Mouse (Mus musculus) midbrain, embryonic 16.5 days (tissue): ENCODE measurements around the gene Kcnq1. TPM values are rescaled to one million over a fixed set of nuclear protein-coding genes. Genes with fewer than 3 reads are reported as not detected.

Experiments
- ATAC-seq: fragments of 200-750 bp; cut with Nextera tagmentation; 2 replicates; pipeline ENCODE4 v1.8.0; 2017; ENCODE audit warnings: moderate TSS enrichment
- H3K27ac ChIP-seq: fragments of 300-500 bp; sonication (generic); 2 replicates; pipeline ENCODE4 v1.5.1; 2014; ENCODE audit warnings: mild to moderate bottlenecking, low read length, mixed read lengths
- H3K27me3 ChIP-seq: fragments of 300-500 bp; sonication (generic); 2 replicates; pipeline ENCODE4 v1.6.1; 2014; ENCODE audit warnings: low read depth, low read length, mixed read lengths; ENCODE audit not compliant: control insufficient read depth, insufficient read depth
- H3K36me3 ChIP-seq: fragments of 300-500 bp; sonication (generic); 2 replicates; pipeline ENCODE4 v1.6.1; 2014; ENCODE audit warnings: mild to moderate bottlenecking, low read length, moderate library complexity, mixed read lengths; ENCODE audit not compliant: control insufficient read depth, insufficient read depth
- H3K4me1 ChIP-seq: fragments of 300-500 bp; sonication (generic); 2 replicates; pipeline ENCODE4 v1.6.1; 2014; ENCODE audit warnings: mild to moderate bottlenecking, low read length, mixed read lengths; ENCODE audit not compliant: control insufficient read depth, insufficient read depth
- H3K4me2 ChIP-seq: fragments of 300-500 bp; sonication (generic); 2 replicates; pipeline ENCODE4 v1.6.1; 2014; ENCODE audit warnings: mild to moderate bottlenecking, low read length, mixed read lengths
- H3K4me3 ChIP-seq: fragments of 300-500 bp; sonication (generic); 2 replicates; pipeline ENCODE4 v1.5.1; 2014; ENCODE audit warnings: low read depth, mild to moderate bottlenecking, low read length, moderate library complexity, mixed read lengths
- H3K9ac ChIP-seq: fragments of 300-500 bp; sonication (generic); 2 replicates; pipeline ENCODE4 v1.6.1; 2014; ENCODE audit warnings: low read depth, low read length, mixed read lengths
- H3K9me3 ChIP-seq: fragments of 300-500 bp; sonication (generic); replicated peaks from 2 replicates; pipeline ENCODE4 v1.6.1; 2014; ENCODE audit warnings: mild to moderate bottlenecking, low read length, mixed read lengths; ENCODE audit not compliant: control insufficient read depth, poor library complexity, severe bottlenecking
- WGBS: fragments of 180-500 bp; shearing (Covaris S2); extraction: QIAGEN DNeasy Blood & Tissue Kit; methylation state at CpG from one replicate; pipeline ENCODE4 v1.1.7; 2014; 5-methylcytosine and 5-hydroxymethylcytosine counted together
- polyA plus RNA-seq: library from polyadenylated mRNA; unstranded; fragments of >200 nt; fragmentation: Nextera tagmentation; extraction: Ambion mirVana; gene quantifications from 2 replicates; pipeline ENCODE4 v1.2.1, GENCODE M21; 2015

Kcnq1 gene
- polyA plus RNA-seq, 1 experiment from 2014 or later: 1.1 TPM

- Histone ChIP-seq H3K27me3 (no peaks in the 10 kb centered on the region), H3K27ac (no peak overlapping the region), H3K9me3 (peaks cover 15% of the 10 kb centered on the region), H3K36me3 (0 out of 2 replicates have a peak, but pooled peaks cover 8% of the 10 kb centered on the region), H3K9ac (no peak overlapping the region), H3K4me2 (no peak overlapping the region), H3K4me3 (no peak overlapping the region), H3K4me1 (no peaks in the 10 kb centered on the region)
- WGBS: 83% methylated on average over 2 of the region's 2 CpGs
- ATAC-seq: no peak
These were observed 145.0 kb downstream of the Kcnq1 start for GRCm38 (mm10) chr7:143251206-143251605.

GRCm38 (mm10) chr7:143253126-143253871, 147.1 kb downstream of the Kcnq1 start:
- Histone ChIP-seq H3K9ac (no peak overlapping the region), H3K4me1 (no peaks in the 10 kb centered on the region), H3K4me3 (no peak overlapping the region), H3K27ac (no peak overlapping the region), H3K27me3 (no peaks in the 10 kb centered on the region), H3K36me3 (0 out of 2 replicates have a peak, but pooled peaks cover 8% of the 10 kb centered on the region), H3K4me2 (no peak overlapping the region), H3K9me3 (peaks cover 15% of the 10 kb centered on the region)
- WGBS: 82% methylated on average over 6 of the region's 6 CpGs
- ATAC-seq: no peak

- Histone ChIP-seq H3K27me3 (no peaks in the 10 kb centered on the region), H3K36me3 (0 out of 2 replicates have a peak, but pooled peaks cover 8% of the 10 kb centered on the region), H3K9me3 (peaks cover 13% of the 10 kb centered on the region), H3K27ac (no peak overlapping the region), H3K4me1 (no peaks in the 10 kb centered on the region), H3K4me3 (no peak overlapping the region), H3K9ac (no peak overlapping the region), H3K4me2 (no peak overlapping the region)
- WGBS: 82% methylated on average over 2 of the region's 2 CpGs
- no peak for ATAC-seq
These were observed 148.7 kb downstream of the Kcnq1 start for GRCm38 (mm10) chr7:143254901-143255300.

GRCm38 (mm10) chr7:143261246-143261645, 155.1 kb downstream of the Kcnq1 start:
- Histone ChIP-seq H3K27ac (no peak overlapping the region), H3K9ac (no peak overlapping the region), H3K4me1 (no peaks in the 10 kb centered on the region), H3K4me2 (no peak overlapping the region), H3K4me3 (no peak overlapping the region), H3K36me3 (no peaks in the 10 kb centered on the region), H3K27me3 (no peaks in the 10 kb centered on the region), H3K9me3 (no peaks in the 10 kb centered on the region)
- ATAC-seq: no peak

- no peak overlapping the region for H3K9ac ChIP-seq
- 77% methylated on average over 3 of the region's 3 CpGs for WGBS
- H3K36me3 ChIP-seq: no peaks in the 10 kb centered on the region
- H3K27ac ChIP-seq: no peak overlapping the region
- H3K4me3 ChIP-seq: no peak overlapping the region
- H3K27me3 ChIP-seq: no peaks in the 10 kb centered on the region
- no peaks in the 10 kb centered on the region for H3K4me1 ChIP-seq
- H3K4me2 ChIP-seq: no peak overlapping the region
- ATAC-seq: no peak
- no peaks in the 10 kb centered on the region for H3K9me3 ChIP-seq
These were observed 157.4 kb downstream of the Kcnq1 start for GRCm38 (mm10) chr7:143263557-143263956.

- Histone ChIP-seq H3K9ac (no peak overlapping the region), H3K4me2 (no peak overlapping the region), H3K36me3 (no peaks in the 10 kb centered on the region), H3K27me3 (no peaks in the 10 kb centered on the region), H3K4me1 (no peaks in the 10 kb centered on the region), H3K4me3 (no peak overlapping the region), H3K9me3 (no peaks in the 10 kb centered on the region), H3K27ac (no peak overlapping the region)
- 87% methylated on average over 4 of the region's 4 CpGs for whole genome bisulfite sequencing
- ATAC-seq: no peak
These were observed 157.8 kb downstream of the Kcnq1 start for GRCm38 (mm10) chr7:143263966-143264365.

- no peak overlapping the region for H3K4me2 ChIP-seq
- WGBS: 88% methylated on average over 11 of the region's 11 CpGs
These were observed 159.2 kb downstream of the Kcnq1 start for GRCm38 (mm10) chr7:143265386-143265785.

GRCm38 (mm10) chr7:143265829-143266438, 159.8 kb downstream of the Kcnq1 start:
- 58% methylated on average over 8 of the region's 8 CpGs for WGBS
- Histone ChIP-seq H3K4me3 (no peak overlapping the region), H3K36me3 (no peaks in the 10 kb centered on the region), H3K9ac (no peak overlapping the region), H3K4me1 (no peaks in the 10 kb centered on the region), H3K27ac (no peak overlapping the region), H3K4me2 (no peak overlapping the region), H3K27me3 (no peaks in the 10 kb centered on the region), H3K9me3 (no peaks in the 10 kb centered on the region)
- no peak for ATAC-seq

More at GRCm38 (mm10) chr7:143265386-143265785, 159.2 kb downstream of the Kcnq1 start:
- Histone ChIP-seq H3K4me1 (no peaks in the 10 kb centered on the region), H3K36me3 (no peaks in the 10 kb centered on the region), H3K4me3 (no peak overlapping the region), H3K27ac (no peak overlapping the region), H3K9me3 (no peaks in the 10 kb centered on the region), H3K27me3 (no peaks in the 10 kb centered on the region), H3K9ac (no peak overlapping the region)
- ATAC-seq: no peak

GRCm38 (mm10) chr7:143273747-143274146, 167.6 kb downstream of the Kcnq1 start:
- no peak for ATAC-seq
- no peaks in the 10 kb centered on the region for H3K27me3 ChIP-seq
- H3K27ac ChIP-seq: no peak overlapping the region
- no peak overlapping the region for H3K9ac ChIP-seq
- no peaks in the 10 kb centered on the region; the same call in 1 of the 2 replicates for H3K36me3 ChIP-seq
- no peaks in the 10 kb centered on the region for H3K4me1 ChIP-seq
- WGBS: 76% methylated on average over 4 of the region's 4 CpGs
- H3K9me3 ChIP-seq: no peaks in the 10 kb centered on the region
- no peak overlapping the region for H3K4me2 ChIP-seq
- H3K4me3 ChIP-seq: no peak overlapping the region
